Mouse (Mus musculus): ENCODE results near the gene Sorbs2. TPM values are rescaled to one million over a fixed set of nuclear protein-coding genes. Genes with fewer than 3 reads are reported as not detected.

Sorbs2 gene
- 2.1 and 3.8 TPM in 2 replicates for total RNA-seq (2012; rRNA removed)

GRCm38 (mm10) chr8:45507634-45508321, at the start of gene Sorbs2:
Sorbs2 (plus strand) TSS chr8:45507788.
- TF ChIP-seq HCFC1 (IDR thresholded peaks at IDR 0.05; ENCODE audit: borderline replicate concordance, insufficient read depth, low read length) (no peak), ZC3H11A (IDR thresholded peaks at IDR 0.05; ENCODE audit: borderline replicate concordance, low read depth, low read length) (no peak), MAFK (IDR thresholded peaks at IDR 0.05; ENCODE audit: insufficient read depth, low read depth, low read length) (no peak), ZNF384 (IDR thresholded peaks at IDR 0.05; ENCODE audit: low read depth, low read length) (no peak), CHD2 (IDR thresholded peaks at IDR 0.05; ENCODE audit: low read depth, low read length) (no peak)
- no peaks in the 10 kb centered on the region for H3K9me3 ChIP-seq (ENCODE audit: control insufficient read depth, insufficient read depth, low read depth, low read length)
- no peak within 1 kb of the TSS for H3K9ac ChIP-seq (ENCODE audit: insufficient read depth, low read depth, low read length, poor library complexity, severe bottlenecking)
- no peaks in the 10 kb centered on the region for H3K4me1 ChIP-seq (ENCODE audit: control insufficient read depth in 2 of 2, insufficient read depth in 2 of 2, low read length in 2 of 2, poor library complexity in 1 of 2)
- in situ Hi-C loops (cut with MboI; ENCODE audit: low sequenced_read_pairs in 2 of 2, unreplicated experiment in 2 of 2) = no loop called here
- no peak within 1 kb of the TSS for H3K27ac ChIP-seq (ENCODE audit: insufficient read depth, low read depth, low read length, poor library complexity, severe bottlenecking)
- H3K36me3 ChIP-seq (ENCODE audit: control insufficient read depth, insufficient read depth, low read length, poor library complexity, severe bottlenecking) = no peaks in the 10 kb centered on the region
- no peak within 1 kb of the TSS for H3K4me3 ChIP-seq (ENCODE audit: insufficient read depth in 1 of 2, low read depth in 1 of 2, low read length in 2 of 2, poor library complexity in 1 of 2, severe bottlenecking in 1 of 2)
- DNase-seq (ENCODE audit: low read depth, low spot score) = no peak

- Histone ChIP-seq H3K27ac (ENCODE audit: insufficient read depth, low read depth, low read length, poor library complexity, severe bottlenecking) (no peak overlapping the region), H3K4me1 (ENCODE audit: control insufficient read depth in 2 of 2, insufficient read depth in 2 of 2, low read length in 2 of 2, poor library complexity in 1 of 2) (no peaks in the 10 kb centered on the region), H3K36me3 (ENCODE audit: control insufficient read depth, insufficient read depth, low read length, poor library complexity, severe bottlenecking) (no peaks in the 10 kb centered on the region), H3K4me3 (ENCODE audit: insufficient read depth in 1 of 2, low read depth in 1 of 2, low read length in 2 of 2, poor library complexity in 1 of 2, severe bottlenecking in 1 of 2) (no peak overlapping the region), H3K9me3 (ENCODE audit: control insufficient read depth, insufficient read depth, low read depth, low read length) (no peaks in the 10 kb centered on the region), H3K9ac (ENCODE audit: insufficient read depth, low read depth, low read length, poor library complexity, severe bottlenecking) (no peak overlapping the region)
- TF ChIP-seq ZNF384 (IDR thresholded peaks at IDR 0.05; ENCODE audit: low read depth, low read length) (no peak), HCFC1 (IDR thresholded peaks at IDR 0.05; ENCODE audit: borderline replicate concordance, insufficient read depth, low read length) (no peak), CHD2 (IDR thresholded peaks at IDR 0.05; ENCODE audit: low read depth, low read length) (no peak), MAFK (IDR thresholded peaks at IDR 0.05; ENCODE audit: insufficient read depth, low read depth, low read length) (no peak), ZC3H11A (IDR thresholded peaks at IDR 0.05; ENCODE audit: borderline replicate concordance, low read depth, low read length) (no peak)
- DNase-seq (ENCODE audit: low read depth, low spot score) = no peak
- in situ Hi-C loops (cut with MboI; ENCODE audit: low sequenced_read_pairs in 2 of 2, unreplicated experiment in 2 of 2) = loop anchor here (10.0 kb wide), 2 partner anchors 327 to 477 kb away; partner anchors contain the start of gene Ccdc110 (in 1 of the 2)
Measured at GRCm38 (mm10) chr8:45457874-45458273, 49.7 kb upstream of the Sorbs2 start.

GRCm38 (mm10) chr8:45469006-45469405, 38.6 kb upstream of the Sorbs2 start:
- H3K9me3 ChIP-seq (ENCODE audit: control insufficient read depth, insufficient read depth, low read depth, low read length) = no peaks in the 10 kb centered on the region
- TF ChIP-seq ZC3H11A (IDR thresholded peaks at IDR 0.05; ENCODE audit: borderline replicate concordance, low read depth, low read length) (no peak), ZNF384 (IDR thresholded peaks at IDR 0.05; ENCODE audit: low read depth, low read length) (no peak), MAFK (IDR thresholded peaks at IDR 0.05; ENCODE audit: insufficient read depth, low read depth, low read length) (no peak), CHD2 (IDR thresholded peaks at IDR 0.05; ENCODE audit: low read depth, low read length) (no peak), HCFC1 (IDR thresholded peaks at IDR 0.05; ENCODE audit: borderline replicate concordance, insufficient read depth, low read length) (no peak)
- H3K36me3 ChIP-seq (ENCODE audit: control insufficient read depth, insufficient read depth, low read length, poor library complexity, severe bottlenecking) = no peaks in the 10 kb centered on the region
- DNase-seq (ENCODE audit: low read depth, low spot score) = no peak
- H3K9ac ChIP-seq (ENCODE audit: insufficient read depth, low read depth, low read length, poor library complexity, severe bottlenecking) = no peak overlapping the region
- H3K4me3 ChIP-seq (ENCODE audit: insufficient read depth in 1 of 2, low read depth in 1 of 2, low read length in 2 of 2, poor library complexity in 1 of 2, severe bottlenecking in 1 of 2) = no peak overlapping the region
- no peak overlapping the region for H3K27ac ChIP-seq (ENCODE audit: insufficient read depth, low read depth, low read length, poor library complexity, severe bottlenecking)
- in situ Hi-C loops (cut with MboI; ENCODE audit: low sequenced_read_pairs in 2 of 2, unreplicated experiment in 2 of 2) = no loop called here
- no peaks in the 10 kb centered on the region for H3K4me1 ChIP-seq (ENCODE audit: control insufficient read depth in 2 of 2, insufficient read depth in 2 of 2, low read length in 2 of 2, poor library complexity in 1 of 2)

- no peak for TF ChIP-seq ZC3H11A (IDR thresholded peaks at IDR 0.05; ENCODE audit: borderline replicate concordance, low read depth, low read length)
- no peak for TF ChIP-seq HCFC1 (IDR thresholded peaks at IDR 0.05; ENCODE audit: borderline replicate concordance, insufficient read depth, low read length)
- TF ChIP-seq ZNF384 (IDR thresholded peaks at IDR 0.05; ENCODE audit: low read depth, low read length) = no peak
- no peak for TF ChIP-seq CHD2 (IDR thresholded peaks at IDR 0.05; ENCODE audit: low read depth, low read length)
- no peak for TF ChIP-seq MAFK (IDR thresholded peaks at IDR 0.05; ENCODE audit: insufficient read depth, low read depth, low read length)
- Histone ChIP-seq H3K9me3 (ENCODE audit: control insufficient read depth, insufficient read depth, low read depth, low read length) (no peaks in the 10 kb centered on the region), H3K36me3 (ENCODE audit: control insufficient read depth, insufficient read depth, low read length, poor library complexity, severe bottlenecking) (no peaks in the 10 kb centered on the region), H3K27ac (ENCODE audit: insufficient read depth, low read depth, low read length, poor library complexity, severe bottlenecking) (no peak overlapping the region), H3K9ac (ENCODE audit: insufficient read depth, low read depth, low read length, poor library complexity, severe bottlenecking) (no peak overlapping the region), H3K4me1 (ENCODE audit: control insufficient read depth in 2 of 2, insufficient read depth in 2 of 2, low read length in 2 of 2, poor library complexity in 1 of 2) (no peaks in the 10 kb centered on the region), H3K4me3 (ENCODE audit: insufficient read depth in 1 of 2, low read depth in 1 of 2, low read length in 2 of 2, poor library complexity in 1 of 2, severe bottlenecking in 1 of 2) (no peak overlapping the region)
- in situ Hi-C loops (cut with MboI; ENCODE audit: low sequenced_read_pairs in 2 of 2, unreplicated experiment in 2 of 2) = no loop called here
- no peak for DNase-seq (ENCODE audit: low read depth, low spot score)
Measured at GRCm38 (mm10) chr8:45469507-45470178, 37.9 kb upstream of the Sorbs2 start.

Measured in ES-E14 (cell line).